Mouse (Mus musculus): ENCODE measurements around the gene Trpv3. TPM values are rescaled to one million over a fixed set of nuclear protein-coding genes. Genes with fewer than 3 reads are reported as not detected.

Trpv3 gene
- polyA plus RNA-seq (2015; fragmentation: Illumina TruSeq; extraction: RNeasy Lipid Tissue Mini Kit (QIAGEN cat#74804); ENCODE audit: insufficient read depth, low read depth, low replicate concordance) = not detected

DNA sequence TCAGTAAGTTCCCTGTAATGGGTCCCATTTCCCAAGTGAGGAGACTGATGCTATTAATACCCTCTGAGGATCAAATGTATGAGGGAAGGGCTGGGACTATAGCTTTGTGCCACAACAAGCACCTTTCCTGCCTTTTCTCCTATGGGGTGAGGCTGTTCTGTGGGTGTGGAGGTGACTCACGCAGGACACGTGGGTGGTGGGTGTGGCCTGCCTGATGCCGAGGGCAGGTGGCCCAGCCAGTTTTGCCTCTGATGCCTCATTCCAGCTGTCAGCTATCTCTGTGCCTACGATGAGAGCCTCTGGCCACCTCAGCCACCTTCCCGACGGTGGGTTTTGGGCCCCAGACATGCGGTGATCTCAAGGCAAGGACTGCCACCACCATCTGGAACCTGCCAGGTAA is at the start of gene Trpv3:
Gene Trpv3 (plus strand): TSS at position 122 of the 400 bp plus-strand sequence.

DNA sequence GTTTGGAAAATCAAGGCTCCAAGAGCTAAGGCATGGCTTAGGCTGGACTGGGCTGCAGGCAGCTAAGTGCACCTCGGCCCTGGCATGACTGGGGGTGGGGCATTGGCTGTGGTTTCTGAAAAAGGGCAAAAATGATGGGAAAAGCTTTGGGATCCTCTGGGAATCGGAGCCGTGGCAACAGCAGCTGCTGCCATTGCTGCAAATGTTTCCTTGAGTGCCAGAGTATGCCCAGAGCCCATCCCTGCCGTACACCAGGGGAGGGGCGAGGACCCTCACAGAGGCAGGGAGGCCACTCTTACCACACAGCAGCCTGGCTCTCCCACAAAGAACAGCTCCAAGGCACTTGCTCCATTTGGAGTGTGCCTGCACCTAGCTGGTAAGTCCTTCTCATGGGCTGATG is 33.2 kb upstream of the Trpv3 start, which contains the start of gene Trpv1:
Gene Trpv1 (plus strand): TSS at position 301 of the 400 bp plus-strand sequence.

DNA sequence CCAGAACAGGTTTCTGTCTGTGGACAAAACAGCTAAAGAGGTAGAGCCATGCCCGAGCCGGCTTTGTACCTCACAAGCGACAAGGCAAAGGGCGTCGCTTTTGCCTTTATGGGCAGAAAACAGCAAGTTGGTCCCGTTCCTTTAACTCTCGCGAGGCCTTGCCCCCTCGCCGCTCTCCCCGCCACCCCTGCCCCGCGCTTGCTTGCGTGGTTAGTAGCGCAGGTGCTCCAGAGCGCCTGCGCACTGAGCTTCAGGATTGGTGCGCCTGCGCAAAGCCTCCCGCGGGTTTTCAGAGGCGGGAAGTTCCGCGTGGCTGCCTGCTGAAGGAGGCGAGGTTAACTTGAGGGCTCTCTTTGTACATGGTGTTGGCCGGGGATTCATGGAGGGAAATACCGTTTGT is 62.3 kb downstream of the Trpv3 start, which contains the start of the genes Aspa, Gm49340 and Spata22:
Gene Aspa (minus strand): TSS at position 155 of the 400 bp plus-strand sequence.
Gene Gm49340 (plus strand): TSS at position 300 of the 400 bp plus-strand sequence.
Gene Spata22 (plus strand): TSS at position 300 of the 400 bp plus-strand sequence.

Other genes with a start within 250 kb of the Trpv3 start
- 6.9 TPM for gene Camkk1, start 248.4 kb upstream of the Trpv3 start, polyA plus RNA-seq (2015; fragmentation: Illumina TruSeq; extraction: RNeasy Lipid Tissue Mini Kit (QIAGEN cat#74804); ENCODE audit: insufficient read depth, low read depth, low replicate concordance)
- 1.5 TPM for gene Ncbp3, start 219.6 kb upstream of the Trpv3 start, polyA plus RNA-seq (2015; fragmentation: Illumina TruSeq; extraction: RNeasy Lipid Tissue Mini Kit (QIAGEN cat#74804); ENCODE audit: insufficient read depth, low read depth, low replicate concordance)
- gene Itgae, start 176.8 kb upstream of the Trpv3 start, polyA plus RNA-seq (2015; fragmentation: Illumina TruSeq; extraction: RNeasy Lipid Tissue Mini Kit (QIAGEN cat#74804); ENCODE audit: insufficient read depth, low read depth, low replicate concordance) = not detected
- not detected for gene Haspin, start 129.1 kb upstream of the Trpv3 start, polyA plus RNA-seq (2015; fragmentation: Illumina TruSeq; extraction: RNeasy Lipid Tissue Mini Kit (QIAGEN cat#74804); ENCODE audit: insufficient read depth, low read depth, low replicate concordance)
- gene P2rx5, start 107.0 kb upstream of the Trpv3 start, polyA plus RNA-seq (2015; fragmentation: Illumina TruSeq; extraction: RNeasy Lipid Tissue Mini Kit (QIAGEN cat#74804); ENCODE audit: insufficient read depth, low read depth, low replicate concordance) = not detected
- gene Emc6, start 90.4 kb upstream of the Trpv3 start, polyA plus RNA-seq (2015; fragmentation: Illumina TruSeq; extraction: RNeasy Lipid Tissue Mini Kit (QIAGEN cat#74804); ENCODE audit: insufficient read depth, low read depth, low replicate concordance) = 14.7 TPM
- 16.3 TPM for gene Tax1bp3, start 90.3 kb upstream of the Trpv3 start, polyA plus RNA-seq (2015; fragmentation: Illumina TruSeq; extraction: RNeasy Lipid Tissue Mini Kit (QIAGEN cat#74804); ENCODE audit: insufficient read depth, low read depth, low replicate concordance)
- gene Ctns, start 68.3 kb upstream of the Trpv3 start, polyA plus RNA-seq (2015; fragmentation: Illumina TruSeq; extraction: RNeasy Lipid Tissue Mini Kit (QIAGEN cat#74804); ENCODE audit: insufficient read depth, low read depth, low replicate concordance) = 8.1 TPM
- gene Shpk, start 67.9 kb upstream of the Trpv3 start, polyA plus RNA-seq (2015; fragmentation: Illumina TruSeq; extraction: RNeasy Lipid Tissue Mini Kit (QIAGEN cat#74804); ENCODE audit: insufficient read depth, low read depth, low replicate concordance) = 3.1 TPM
- gene Trpv1, start 33.1 kb upstream of the Trpv3 start, polyA plus RNA-seq (2015; fragmentation: Illumina TruSeq; extraction: RNeasy Lipid Tissue Mini Kit (QIAGEN cat#74804); ENCODE audit: insufficient read depth, low read depth, low replicate concordance) = not detected
- gene Aspa, start 62.2 kb downstream of the Trpv3 start, polyA plus RNA-seq (2015; fragmentation: Illumina TruSeq; extraction: RNeasy Lipid Tissue Mini Kit (QIAGEN cat#74804); ENCODE audit: insufficient read depth, low read depth, low replicate concordance) = 1.7 TPM
- gene Gm49340, start 62.4 kb downstream of the Trpv3 start, polyA plus RNA-seq (2015; fragmentation: Illumina TruSeq; extraction: RNeasy Lipid Tissue Mini Kit (QIAGEN cat#74804); ENCODE audit: insufficient read depth, low read depth, low replicate concordance) = not detected
- not detected for gene Spata22, start 62.4 kb downstream of the Trpv3 start, polyA plus RNA-seq (2015; fragmentation: Illumina TruSeq; extraction: RNeasy Lipid Tissue Mini Kit (QIAGEN cat#74804); ENCODE audit: insufficient read depth, low read depth, low replicate concordance)
- not detected for gene Olfr20, start 83.4 kb downstream of the Trpv3 start, polyA plus RNA-seq (2015; fragmentation: Illumina TruSeq; extraction: RNeasy Lipid Tissue Mini Kit (QIAGEN cat#74804); ENCODE audit: insufficient read depth, low read depth, low replicate concordance)
- gene Olfr376, start 103.9 kb downstream of the Trpv3 start, polyA plus RNA-seq (2015; fragmentation: Illumina TruSeq; extraction: RNeasy Lipid Tissue Mini Kit (QIAGEN cat#74804); ENCODE audit: insufficient read depth, low read depth, low replicate concordance) = not detected
- not detected for gene Olfr1, start 132.2 kb downstream of the Trpv3 start, polyA plus RNA-seq (2015; fragmentation: Illumina TruSeq; extraction: RNeasy Lipid Tissue Mini Kit (QIAGEN cat#74804); ENCODE audit: insufficient read depth, low read depth, low replicate concordance)
- not detected for gene Olfr378, start 161.1 kb downstream of the Trpv3 start, polyA plus RNA-seq (2015; fragmentation: Illumina TruSeq; extraction: RNeasy Lipid Tissue Mini Kit (QIAGEN cat#74804); ENCODE audit: insufficient read depth, low read depth, low replicate concordance)
- not detected for gene Olfr380, start 190.1 kb downstream of the Trpv3 start, polyA plus RNA-seq (2015; fragmentation: Illumina TruSeq; extraction: RNeasy Lipid Tissue Mini Kit (QIAGEN cat#74804); ENCODE audit: insufficient read depth, low read depth, low replicate concordance)
- not detected for gene Olfr381, start 224.2 kb downstream of the Trpv3 start, polyA plus RNA-seq (2015; fragmentation: Illumina TruSeq; extraction: RNeasy Lipid Tissue Mini Kit (QIAGEN cat#74804); ENCODE audit: insufficient read depth, low read depth, low replicate concordance)
- gene Olfr382, start 249.8 kb downstream of the Trpv3 start, polyA plus RNA-seq (2015; fragmentation: Illumina TruSeq; extraction: RNeasy Lipid Tissue Mini Kit (QIAGEN cat#74804); ENCODE audit: insufficient read depth, low read depth, low replicate concordance) = not detected